Mouse (Mus musculus) heart, embryonic 15.5 days (tissue): Measurements from ENCODE around the gene Gm7247. TPM values are rescaled to one million over a fixed set of nuclear protein-coding genes. Genes with fewer than 3 reads are reported as not detected.
"Not testable (repeated sequence)": the region's sequence is repeated elsewhere in the genome, so short reads cannot be mapped to it uniquely, and the experiment has no call there.

ENCODE experiments used
- ATAC-seq: fragments of 200-750 bp; cut with Nextera tagmentation; replicated peaks from 2 replicates; pipeline ENCODE4 v1.8.0; 2017; ENCODE audit warnings: low read depth, moderate TSS enrichment; ENCODE audit not compliant: insufficient number of reproducible peaks, insufficient read depth, low FRiP score
- H3K27ac ChIP-seq: fragments of 300-500 bp; sonication (generic); 2 replicates; pipeline ENCODE4 v1.5.1; 2015; ENCODE audit warnings: mild to moderate bottlenecking, inconsistent platforms
- H3K27me3 ChIP-seq: fragments of 300-500 bp; sonication (generic); 2 replicates; pipeline ENCODE4 v1.6.1; 2015; ENCODE audit warnings: inconsistent platforms
- H3K36me3 ChIP-seq: fragments of 300-500 bp; sonication (generic); 2 replicates; pipeline ENCODE4 v1.6.1; 2015; ENCODE audit warnings: mild to moderate bottlenecking, inconsistent platforms
- H3K4me1 ChIP-seq: fragments of 300-500 bp; sonication (generic); replicated peaks from 2 replicates; pipeline ENCODE4 v1.6.1; 2015; ENCODE audit warnings: inconsistent platforms
- H3K4me2 ChIP-seq: fragments of 300-500 bp; sonication (generic); 2 replicates; pipeline ENCODE4 v1.6.1; 2015; ENCODE audit warnings: inconsistent platforms, mild to moderate bottlenecking, moderate library complexity
- H3K4me3 ChIP-seq: fragments of 300-500 bp; sonication (generic); 2 replicates; pipeline ENCODE4 v1.5.1; 2015; ENCODE audit warnings: mild to moderate bottlenecking, inconsistent platforms
- H3K9ac ChIP-seq: fragments of 300-500 bp; sonication (generic); 2 replicates; pipeline ENCODE4 v1.6.1; 2015; ENCODE audit warnings: mild to moderate bottlenecking, inconsistent platforms
- H3K9me3 ChIP-seq: fragments of 300-500 bp; sonication (generic); replicated peaks from 2 replicates; pipeline ENCODE4 v1.6.1; 2016; ENCODE audit warnings: inconsistent platforms
- WGBS: fragments of 180-500 bp; shearing (Covaris S2); methylation state at CpG from one replicate; pipeline ENCODE4 v1.1.7; 2015; ENCODE audit warnings: mixed read lengths; 5-methylcytosine and 5-hydroxymethylcytosine counted together
- polyA plus RNA-seq: library from polyadenylated mRNA; unstranded; fragments of >200 nt; fragmentation: Nextera tagmentation; extraction: Ambion mirVana; gene quantifications from 2 replicates; pipeline ENCODE4 v1.2.1, GENCODE M21; 2015

Gene Gm7247
- polyA plus RNA-seq, 1 experiment from 2014 or later, result not detected

DNA sequence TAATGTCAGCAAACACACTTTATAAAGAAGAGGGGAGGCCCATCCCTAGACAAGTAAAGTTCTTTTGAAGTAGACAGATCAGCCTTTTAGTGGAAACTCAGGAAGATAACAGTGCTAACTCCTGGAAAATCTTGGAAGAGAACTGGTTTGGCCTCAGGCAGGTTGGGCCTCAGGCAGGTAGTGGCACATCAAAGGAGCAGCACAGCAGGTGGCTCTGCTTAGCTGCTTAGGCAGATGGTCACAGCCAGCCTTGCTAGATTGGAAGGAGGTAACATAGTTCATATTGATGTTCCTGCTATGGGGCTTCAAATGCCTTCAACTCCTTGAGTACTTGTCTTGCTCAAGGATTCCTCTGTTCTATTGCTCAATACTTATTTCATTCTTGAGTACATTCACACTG, 68.6 kb downstream of the Gm7247 start:
- not testable (repeated sequence) for H3K27me3 ChIP-seq, H3K9ac ChIP-seq, H3K9me3 ChIP-seq, H3K4me2 ChIP-seq, H3K4me3 ChIP-seq, ATAC-seq, H3K27ac ChIP-seq, H3K36me3 ChIP-seq, H3K4me1 ChIP-seq

DNA sequence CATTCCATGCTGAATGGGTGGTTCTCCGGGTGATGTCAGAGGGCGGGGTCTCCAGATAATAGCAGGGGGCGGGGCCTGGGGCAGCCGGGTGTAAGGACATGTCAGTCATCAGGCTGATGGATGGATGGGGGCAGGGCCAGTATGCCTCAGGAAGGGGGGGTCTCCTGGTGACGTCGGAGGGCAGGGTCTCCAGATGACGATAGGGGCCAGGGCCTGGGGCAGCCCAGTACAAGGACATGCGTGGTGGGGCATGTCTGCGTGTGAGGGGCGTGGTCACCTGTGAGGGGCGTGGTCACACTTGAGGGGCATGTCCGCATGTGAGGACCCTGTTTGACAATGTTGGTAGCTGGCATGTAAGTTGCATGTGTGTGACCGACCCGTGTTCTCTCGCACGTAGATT, 73.0 kb downstream of the Gm7247 start:
- H3K4me3 ChIP-seq, result no peak overlapping the region
- no peak overlapping the region for H3K27ac ChIP-seq
- H3K4me1 ChIP-seq, result no peaks in the 10 kb centered on the region
- no peak overlapping the region for H3K4me2 ChIP-seq
- WGBS, result 91% methylated on average over 16 of the region's 16 CpGs
- 0 out of 2 replicates have a peak, but pooled peaks cover 4% of the 10 kb centered on the region for H3K9me3 ChIP-seq
- 0 out of 2 replicates have a peak, but pooled peaks have one; percentile 35 for ATAC-seq
- no peaks in the 10 kb centered on the region for H3K27me3 ChIP-seq
- no peak overlapping the region for H3K9ac ChIP-seq
- H3K36me3 ChIP-seq, result no peaks in the 10 kb centered on the region

DNA sequence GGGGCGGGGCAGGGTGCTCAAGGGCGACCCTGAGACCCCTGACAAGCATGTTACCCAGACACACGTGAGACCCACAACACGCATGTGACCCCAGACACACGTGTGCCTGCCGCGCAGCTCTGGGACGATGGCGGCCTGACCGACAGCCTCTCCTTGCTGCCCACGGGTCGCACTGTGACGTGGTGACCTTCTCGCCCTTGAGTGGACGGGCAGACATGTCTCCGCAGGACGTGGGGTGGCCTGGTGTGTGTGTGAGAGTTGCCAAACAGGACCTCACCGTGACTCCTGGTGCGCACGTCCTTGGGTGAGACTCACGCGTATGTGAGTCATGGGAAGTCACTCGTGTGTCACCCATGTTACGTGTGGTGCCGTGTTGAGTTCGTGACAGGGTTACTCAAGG, 73.5 kb downstream of the Gm7247 start:
- Histone ChIP-seq H3K9ac (no peak overlapping the region), H3K36me3 (no peaks in the 10 kb centered on the region), H3K27ac (no peak overlapping the region), H3K27me3 (no peaks in the 10 kb centered on the region), H3K4me2 (no peak overlapping the region), H3K9me3 (0 out of 2 replicates have a peak, but pooled peaks cover 4% of the 10 kb centered on the region), H3K4me3 (no peak overlapping the region), H3K4me1 (no peaks in the 10 kb centered on the region)
- WGBS, result 96% methylated on average over 26 of the region's 26 CpGs
- 0 out of 2 replicates have a peak, but pooled peaks have one; percentile 31 for ATAC-seq

DNA sequence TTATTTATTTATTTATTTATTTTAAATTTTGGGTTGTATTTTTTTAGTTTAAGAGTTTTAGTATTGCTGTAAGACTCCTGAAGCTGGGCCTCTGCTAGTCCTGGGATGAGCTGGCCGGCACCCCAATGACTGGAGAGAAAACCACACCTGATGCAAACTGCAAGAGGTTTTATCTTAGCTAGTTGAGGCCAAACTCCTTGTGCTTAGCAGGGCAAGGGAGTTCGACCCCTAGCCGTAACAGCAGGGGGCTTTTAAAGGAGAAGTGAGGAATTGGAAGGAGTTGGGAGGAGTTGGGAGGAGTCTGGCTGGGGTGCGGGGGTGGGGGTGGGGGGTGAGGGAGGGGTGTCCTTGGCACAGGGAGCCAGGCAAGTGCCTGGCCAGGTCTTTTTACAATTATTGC, 77.4 kb downstream of the Gm7247 start:
- Histone ChIP-seq H3K36me3 (no peaks in the 10 kb centered on the region), H3K27me3 (no peaks in the 10 kb centered on the region), H3K4me2 (no peak overlapping the region), H3K27ac (no peak overlapping the region), H3K4me1 (no peaks in the 10 kb centered on the region), H3K9ac (no peak overlapping the region), H3K9me3 (0 out of 2 replicates have a peak, but pooled peaks cover 4% of the 10 kb centered on the region), H3K4me3 (no peak overlapping the region)
- ATAC-seq, result no peak
- 87% methylated on average over 4 of the region's 4 CpGs for WGBS

DNA sequence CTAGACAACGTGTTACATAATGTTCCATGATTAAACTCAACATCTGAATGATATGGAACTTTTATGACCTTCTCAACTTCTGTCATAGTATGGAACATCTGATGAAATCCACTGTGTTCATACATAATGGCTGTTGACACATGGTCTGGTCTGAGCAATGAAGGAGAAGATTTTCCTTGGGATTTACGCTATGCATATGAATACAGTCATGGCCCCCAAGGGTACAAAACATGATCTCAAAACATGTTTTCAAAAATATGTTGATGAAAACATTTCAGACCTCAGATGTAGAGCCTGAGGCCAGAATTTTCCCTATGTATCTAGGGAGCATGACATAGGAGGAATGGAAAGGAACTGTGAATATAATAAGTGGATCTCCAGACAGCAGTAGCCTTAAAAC, 90.0 kb downstream of the Gm7247 start, which contains the start of gene Vmn2r89:
Vmn2r89 (plus strand) TSS at position 301 of the 400 bp plus-strand sequence.
- H3K27me3 ChIP-seq, H3K27ac ChIP-seq, H3K36me3 ChIP-seq, H3K4me3 ChIP-seq, ATAC-seq, H3K4me1 ChIP-seq, H3K4me2 ChIP-seq, H3K9me3 ChIP-seq, H3K9ac ChIP-seq: not testable (repeated sequence)
- WGBS, result 64% methylated on average over 2 of the region's 2 CpGs

DNA sequence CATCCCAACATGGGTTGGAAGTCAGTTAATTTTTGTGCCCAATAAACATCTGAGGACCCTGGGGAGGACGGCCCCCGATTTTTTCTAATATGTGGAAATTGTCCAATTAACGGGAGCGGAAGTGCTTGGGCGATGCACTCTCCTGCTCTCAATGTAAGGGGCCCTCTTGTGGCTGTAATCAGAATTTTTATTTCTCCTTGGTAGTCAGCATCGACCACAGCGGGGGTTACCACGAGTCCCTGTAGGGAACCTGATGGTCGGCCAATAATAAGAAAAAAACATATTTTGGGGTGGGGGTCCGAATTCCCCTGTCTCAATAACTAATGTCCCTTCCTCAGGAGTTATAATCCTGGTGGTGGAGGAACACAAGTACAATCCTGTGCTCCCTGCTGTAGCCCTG, 118.7 kb downstream of the Gm7247 start:
- 77% methylated on average over 10 of the region's 10 CpGs for WGBS
- H3K36me3 ChIP-seq, H3K27ac ChIP-seq, H3K9me3 ChIP-seq, H3K9ac ChIP-seq, H3K4me2 ChIP-seq, H3K4me1 ChIP-seq, ATAC-seq, H3K27me3 ChIP-seq, H3K4me3 ChIP-seq: not testable (repeated sequence)

DNA sequence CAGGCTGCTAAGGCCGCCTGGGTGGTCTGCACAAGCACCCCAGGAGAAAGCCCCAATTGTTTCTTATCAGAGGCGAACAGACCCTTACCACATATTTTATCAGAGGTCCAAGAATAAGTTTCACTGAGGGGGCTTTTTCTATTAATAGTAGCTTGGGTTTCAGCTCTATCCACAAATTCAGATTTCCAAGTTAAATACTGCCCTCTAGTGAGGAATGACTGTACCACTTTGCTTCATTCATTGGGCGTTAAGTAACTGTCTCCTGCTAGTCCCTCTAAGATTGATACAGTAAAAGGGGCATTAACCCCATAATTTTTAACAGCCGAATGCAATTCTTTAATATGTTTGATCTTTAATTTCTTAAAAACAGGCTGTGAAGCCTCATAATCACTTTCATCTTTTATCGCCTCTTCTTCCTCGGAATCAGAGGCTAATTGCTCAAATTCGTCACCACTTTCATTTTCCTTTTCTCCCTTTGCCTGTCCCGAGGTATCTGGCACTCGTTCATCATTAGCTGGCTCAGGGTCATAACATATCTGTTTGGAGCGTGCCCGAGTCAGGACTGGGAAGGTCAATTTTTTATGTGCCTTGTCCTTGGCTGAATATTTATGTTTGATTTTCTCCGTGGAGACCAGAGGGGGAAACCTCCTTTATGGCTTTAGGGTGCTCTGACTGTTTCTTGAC, 119.9 kb downstream of the Gm7247 start:
- H3K4me1 ChIP-seq, ATAC-seq, H3K9ac ChIP-seq, H3K9me3 ChIP-seq, H3K4me3 ChIP-seq, H3K27ac ChIP-seq, H3K27me3 ChIP-seq, H3K36me3 ChIP-seq: not testable (repeated sequence)
- H3K4me2 ChIP-seq, result peak overlapping the region; percentile 25; the same call in 1 of the 2 replicates
- WGBS, result 83% methylated on average over 12 of the region's 12 CpGs

DNA sequence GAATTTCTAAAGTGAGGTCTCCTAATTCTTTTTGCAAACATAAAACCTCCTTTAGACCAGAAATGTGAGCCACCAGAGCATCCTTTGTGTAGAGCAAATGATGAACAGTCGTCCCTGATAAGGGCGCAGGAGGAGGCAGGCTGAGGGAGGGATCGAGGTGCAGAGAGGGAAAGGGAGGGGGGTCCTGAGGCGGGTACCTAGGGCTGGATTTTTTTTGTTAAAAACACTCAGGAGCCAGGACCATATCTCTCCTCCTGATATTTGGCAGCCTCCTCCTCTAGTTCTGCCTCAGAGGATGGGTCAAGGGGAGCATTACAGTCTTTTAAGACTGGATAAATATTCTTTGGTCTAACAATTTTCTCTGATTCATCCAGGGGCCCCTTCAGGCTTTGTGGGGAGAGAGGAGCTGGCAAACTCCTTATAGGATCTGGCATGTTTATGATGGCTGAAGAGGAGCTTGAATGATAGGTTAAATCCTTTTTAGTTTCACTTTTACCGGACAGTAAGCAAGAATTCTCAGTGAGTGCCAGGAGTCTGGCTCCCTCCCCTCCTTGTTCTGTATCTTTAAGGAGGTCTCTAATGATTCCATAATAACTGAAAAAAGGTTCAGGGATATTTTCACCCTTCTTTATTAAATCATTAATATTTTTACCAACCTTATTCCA, 120.6 kb downstream of the Gm7247 start:
- Histone ChIP-seq H3K27me3 (no peaks in the 10 kb centered on the region), H3K4me3 (no peak overlapping the region; the same call in 1 of the 2 replicates), H3K27ac (no peak overlapping the region), H3K36me3 (no peaks in the 10 kb centered on the region), H3K9ac (no peak overlapping the region), H3K4me1 (no peaks in the 10 kb centered on the region), H3K9me3 (no peaks in the 10 kb centered on the region), H3K4me2 (peak overlapping the region; percentile 25)
- no peak for ATAC-seq
- WGBS, result 69% methylated on average over 5 of the region's 5 CpGs

DNA sequence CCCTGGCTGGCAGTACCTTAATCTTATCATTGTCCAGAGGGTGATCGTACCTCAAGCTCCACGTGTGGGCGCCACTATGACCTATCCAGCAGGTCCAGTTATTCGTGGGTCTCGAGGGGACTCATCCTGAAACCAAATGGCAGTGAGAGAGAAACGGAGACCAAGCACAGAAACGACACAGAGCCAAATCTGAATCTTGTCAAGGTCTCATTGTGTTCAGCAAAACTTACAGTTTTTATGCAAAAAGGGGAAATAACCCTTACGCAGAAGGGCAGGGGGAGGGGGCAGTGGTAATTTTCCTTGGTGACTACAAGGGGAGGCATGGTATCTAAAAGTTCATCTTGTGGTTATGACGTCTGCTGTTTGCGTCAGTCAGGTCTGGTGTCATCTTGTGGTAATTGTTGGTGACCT, 121.4 kb downstream of the Gm7247 start:
- H3K4me1 ChIP-seq, H3K4me3 ChIP-seq, H3K9ac ChIP-seq, H3K27me3 ChIP-seq, ATAC-seq, H3K27ac ChIP-seq, H3K4me2 ChIP-seq, H3K36me3 ChIP-seq, H3K9me3 ChIP-seq: not testable (repeated sequence)
- WGBS, result 75% methylated on average over 10 of the region's 10 CpGs

DNA sequence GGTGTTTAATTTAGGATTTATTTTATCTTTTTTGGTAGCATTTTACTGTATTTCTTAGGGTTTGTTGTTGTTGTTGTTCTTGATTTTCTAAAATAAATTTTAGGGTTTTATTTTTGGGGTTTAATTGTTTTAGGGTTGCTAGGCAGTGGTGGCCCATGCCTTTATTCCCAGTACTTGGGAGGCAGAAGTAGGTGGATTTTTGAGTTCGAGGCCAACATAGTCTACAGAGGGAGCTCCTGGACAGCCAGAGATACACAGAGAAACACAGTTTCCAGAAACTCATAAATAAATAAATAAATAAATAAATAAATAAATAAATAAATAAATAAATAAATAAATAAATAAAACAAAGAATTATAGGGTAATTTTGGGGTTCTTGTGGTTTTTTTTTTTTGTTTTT, 122.1 kb downstream of the Gm7247 start:
- H3K27me3 ChIP-seq, result no peaks in the 10 kb centered on the region
- WGBS, result 83% methylated on average over 1 of the region's 1 CpGs
- no peak overlapping the region for H3K9ac ChIP-seq
- H3K27ac ChIP-seq, result no peak overlapping the region
- H3K36me3 ChIP-seq, result no peaks in the 10 kb centered on the region
- no peak overlapping the region for H3K4me2 ChIP-seq
- no peak for ATAC-seq
- no peaks in the 10 kb centered on the region for H3K9me3 ChIP-seq
- H3K4me1 ChIP-seq, result no peaks in the 10 kb centered on the region
- no peak overlapping the region for H3K4me3 ChIP-seq

DNA sequence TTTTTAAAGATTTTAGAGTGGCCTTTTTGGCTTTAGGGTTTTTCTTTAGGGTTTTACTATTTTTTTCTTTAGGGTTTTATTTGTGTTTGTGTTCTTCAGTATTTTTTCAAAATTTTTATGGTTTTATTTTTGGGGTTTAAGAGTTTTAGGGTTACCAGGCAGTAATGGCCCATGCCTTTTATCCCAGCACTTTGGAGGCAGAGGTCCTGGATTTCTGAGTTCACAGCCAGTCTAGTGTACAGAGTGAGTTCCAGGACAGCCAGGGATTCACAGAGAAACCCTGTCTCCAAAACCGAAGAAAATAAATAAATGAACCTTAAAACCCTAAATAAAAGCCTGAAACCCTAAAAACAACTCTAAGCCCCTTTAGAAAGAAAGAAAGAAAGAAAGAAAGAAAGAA, 124.6 kb downstream of the Gm7247 start:
- Histone ChIP-seq H3K4me2 (no peak overlapping the region), H3K36me3 (no peaks in the 10 kb centered on the region), H3K9ac (no peak overlapping the region), H3K27ac (no peak overlapping the region), H3K4me3 (no peak overlapping the region), H3K27me3 (no peaks in the 10 kb centered on the region), H3K4me1 (no peaks in the 10 kb centered on the region), H3K9me3 (no peaks in the 10 kb centered on the region)
- 73% methylated on average over 1 of the region's 1 CpGs for WGBS
- no peak for ATAC-seq

DNA sequence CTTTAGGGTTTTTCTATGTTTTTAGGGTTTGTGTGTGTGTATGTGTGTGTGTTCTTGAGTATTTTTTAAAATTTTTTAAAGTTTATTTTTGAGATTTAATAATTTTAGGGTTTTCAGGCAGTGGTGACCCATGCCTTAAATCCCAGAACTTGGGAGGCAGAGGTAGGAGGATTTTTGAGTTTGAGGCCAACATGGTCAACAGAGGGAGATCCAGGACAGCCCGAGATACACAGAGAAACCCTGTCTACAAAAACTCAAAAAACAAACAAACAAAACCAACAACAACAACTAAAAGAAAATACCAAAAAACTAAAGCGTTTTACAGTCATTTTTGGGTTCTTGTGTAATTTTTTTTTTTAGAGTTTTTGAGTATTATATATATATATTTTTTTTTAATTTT, 134.2 kb downstream of the Gm7247 start:
- Histone ChIP-seq H3K36me3 (no peaks in the 10 kb centered on the region), H3K27ac (no peak overlapping the region), H3K27me3 (no peaks in the 10 kb centered on the region), H3K9me3 (no peaks in the 10 kb centered on the region), H3K4me2 (no peak overlapping the region), H3K4me1 (no peaks in the 10 kb centered on the region), H3K9ac (no peak overlapping the region), H3K4me3 (no peak overlapping the region)
- 79% methylated on average over 2 of the region's 2 CpGs for WGBS
- ATAC-seq, result no peak
